Mouse (Mus musculus) thymus, adult 2 months (tissue): ENCODE measurements around the gene Txnrd2.

ENCODE experiments used
- CTCF ChIP-seq: fragments of 200-500 bp; IDR thresholded peaks from 2 replicates; pipeline ENCODE4 v1.5.1; 2012; ENCODE audit warnings: mild to moderate bottlenecking, control low read depth, low read length, moderate library complexity, borderline replicate concordance; ENCODE audit not compliant: control insufficient read depth, poor library complexity, insufficient read depth; ENCODE audit errors: extremely low read depth
- POLR2A ChIP-seq: fragments of 200-500 bp; IDR thresholded peaks from 2 replicates; pipeline ENCODE4 v1.6.1; 2012; ENCODE audit warnings: mild to moderate bottlenecking, low read length, control low read depth, moderate library complexity; ENCODE audit not compliant: control insufficient read depth, poor library complexity, insufficient read depth; ENCODE audit errors: extremely low read depth

GRCm38 (mm10) chr16:18523563-18524245, 97.5 kb downstream of the Txnrd2 start:
- TF ChIP-seq CTCF (no peak), POLR2A (no peak)
